Mouse (Mus musculus) cortical plate, adult 2 months (tissue): ENCODE data around the gene Ctxn1. TPM values are rescaled to one million over a fixed set of nuclear protein-coding genes. Genes with fewer than 3 reads are reported as not detected.

ENCODE experiments used
- H3K27ac ChIP-seq: fragments of 200-500 bp; 2 replicates; pipeline ENCODE4 v1.5.1; 2012; ENCODE audit warnings: low read length, control low read depth, inconsistent platforms; ENCODE audit not compliant: insufficient read depth
- H3K4me1 ChIP-seq: fragments of 200-500 bp; 2 replicates; pipeline ENCODE4 v1.6.1; 2011; ENCODE audit warnings: low read length; ENCODE audit not compliant: control insufficient read depth, insufficient read depth
- H3K4me3 ChIP-seq: fragments of 200-500 bp; 2 replicates; pipeline ENCODE4 v1.5.1; 2011; ENCODE audit warnings: mild to moderate bottlenecking, low read length, control low read depth; ENCODE audit not compliant: insufficient read depth
- CTCF ChIP-seq: fragments of 200-500 bp; IDR thresholded peaks from 2 replicates; pipeline ENCODE4 v1.5.1; 2011; ENCODE audit warnings: mild to moderate bottlenecking, control low read depth, low read length; ENCODE audit not compliant: insufficient read depth; ENCODE audit errors: extremely low read depth
- POLR2A ChIP-seq: fragments of 200-500 bp; IDR thresholded peaks from 2 replicates; pipeline ENCODE4 v1.6.1; 2011; ENCODE audit warnings: mild to moderate bottlenecking, low read length, control low read depth; ENCODE audit not compliant: insufficient read depth; ENCODE audit errors: extremely low read depth
- polyA plus RNA-seq: library from polyadenylated mRNA; depleted of rRNA; stranded (reverse); fragments of >200 nt; gene quantifications from 2 replicates; pipeline ENCODE4 v1.2.3, GENCODE M21; 2012; rRNA removed

The Ctxn1 gene
- polyA plus RNA-seq, 1 experiment = 1,048 TPM

GRCm38 (mm10) chr8:4216791-4217621 lies 42.1 kb downstream of the Ctxn1 start, which contains the start of gene Prr36:
Gene Prr36 (minus strand): TSS chr8:4217459.
- H3K4me3 ChIP-seq = peak within 1 kb of the TSS; percentile 74
- TF ChIP-seq CTCF (no peak), POLR2A (no peak)
- H3K27ac ChIP-seq = peak within 1 kb of the TSS; percentile 52; the same call in 1 of the 2 replicates
- H3K4me1 ChIP-seq = no peaks in the 10 kb centered on the region; the same call in 1 of the 2 replicates

DNA sequence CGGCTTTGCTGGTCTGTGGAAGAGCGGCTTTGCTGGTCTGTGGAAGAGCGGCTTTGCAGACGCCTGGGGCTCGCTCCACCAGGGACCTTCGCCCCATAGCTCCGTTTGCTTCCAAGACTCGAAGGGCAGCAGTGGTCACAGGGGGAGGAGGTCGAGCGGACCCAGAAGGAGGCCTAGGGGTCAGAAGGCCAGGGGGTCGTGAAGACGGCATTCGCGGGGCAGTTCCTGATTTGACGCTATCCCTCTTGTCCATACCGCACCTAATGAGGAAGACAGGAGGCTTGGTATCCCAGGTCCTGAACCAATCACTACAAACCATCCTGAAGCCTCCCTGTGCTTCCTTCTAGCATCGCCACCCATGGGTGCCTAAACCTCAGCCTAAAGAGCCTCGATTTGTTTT lies 42.8 kb downstream of the Ctxn1 start:
- TF ChIP-seq POLR2A = no peak; the same call in 1 of the 2 replicates
- TF ChIP-seq CTCF = no peak
- peak overlapping the region; percentile 74 for H3K4me3 ChIP-seq
- no peaks in the 10 kb centered on the region; the same call in 1 of the 2 replicates for H3K4me1 ChIP-seq
- peak overlapping the region; percentile 41; the same call in 1 of the 2 replicates for H3K27ac ChIP-seq

DNA sequence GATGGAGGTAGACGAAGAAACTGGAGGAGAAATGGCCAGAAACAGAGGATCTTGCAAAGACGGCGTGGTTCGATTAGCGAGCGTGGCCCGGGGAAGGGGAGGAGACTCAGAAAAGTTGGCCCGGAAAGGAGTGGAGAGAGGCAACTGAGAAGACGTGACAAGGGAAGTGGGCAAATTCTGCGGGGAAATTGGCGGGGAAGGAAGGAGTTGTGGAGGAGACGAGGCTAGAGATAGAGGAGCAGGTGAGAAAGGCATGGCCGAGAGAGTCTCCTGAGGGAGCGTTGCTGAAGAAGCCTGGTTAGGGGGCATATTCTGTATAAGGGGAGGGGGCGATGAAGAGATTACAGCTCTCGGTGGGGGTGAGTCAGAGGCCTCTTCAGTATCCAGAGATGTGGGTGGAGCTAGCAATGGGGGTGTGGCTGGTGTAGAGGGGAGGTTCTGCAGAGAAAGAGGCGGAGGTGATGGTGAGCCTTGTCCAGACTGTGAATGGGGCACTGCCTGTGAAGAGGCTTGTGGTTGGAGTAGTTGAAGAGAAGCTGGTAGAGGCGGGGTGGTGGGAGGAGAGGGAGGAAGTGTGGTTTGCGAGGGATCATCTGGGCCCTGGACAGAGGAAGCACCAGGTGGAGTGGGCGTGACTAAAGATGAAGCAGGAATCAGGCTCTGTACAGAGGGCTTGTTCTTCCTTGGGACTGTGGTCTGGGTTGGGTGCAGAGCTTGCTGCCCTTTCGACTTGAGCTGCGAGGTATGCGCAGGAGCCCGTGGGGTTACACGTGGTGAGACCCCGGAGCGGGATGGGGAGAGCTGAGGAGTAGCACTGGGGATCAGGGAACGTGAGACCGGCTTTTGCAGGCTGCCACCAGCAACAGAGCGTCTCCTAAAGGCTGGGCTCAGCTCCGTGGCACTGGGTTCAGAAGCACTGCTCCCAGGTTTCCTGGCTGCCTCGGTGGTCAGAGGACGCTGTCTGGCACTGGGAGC lies 44.8 kb downstream of the Ctxn1 start:
- H3K4me3 ChIP-seq = no peak overlapping the region
- no peak overlapping the region for H3K27ac ChIP-seq
- no peak for TF ChIP-seq CTCF
- no peak for TF ChIP-seq POLR2A
- no peaks in the 10 kb centered on the region; the same call in 1 of the 2 replicates for H3K4me1 ChIP-seq

DNA sequence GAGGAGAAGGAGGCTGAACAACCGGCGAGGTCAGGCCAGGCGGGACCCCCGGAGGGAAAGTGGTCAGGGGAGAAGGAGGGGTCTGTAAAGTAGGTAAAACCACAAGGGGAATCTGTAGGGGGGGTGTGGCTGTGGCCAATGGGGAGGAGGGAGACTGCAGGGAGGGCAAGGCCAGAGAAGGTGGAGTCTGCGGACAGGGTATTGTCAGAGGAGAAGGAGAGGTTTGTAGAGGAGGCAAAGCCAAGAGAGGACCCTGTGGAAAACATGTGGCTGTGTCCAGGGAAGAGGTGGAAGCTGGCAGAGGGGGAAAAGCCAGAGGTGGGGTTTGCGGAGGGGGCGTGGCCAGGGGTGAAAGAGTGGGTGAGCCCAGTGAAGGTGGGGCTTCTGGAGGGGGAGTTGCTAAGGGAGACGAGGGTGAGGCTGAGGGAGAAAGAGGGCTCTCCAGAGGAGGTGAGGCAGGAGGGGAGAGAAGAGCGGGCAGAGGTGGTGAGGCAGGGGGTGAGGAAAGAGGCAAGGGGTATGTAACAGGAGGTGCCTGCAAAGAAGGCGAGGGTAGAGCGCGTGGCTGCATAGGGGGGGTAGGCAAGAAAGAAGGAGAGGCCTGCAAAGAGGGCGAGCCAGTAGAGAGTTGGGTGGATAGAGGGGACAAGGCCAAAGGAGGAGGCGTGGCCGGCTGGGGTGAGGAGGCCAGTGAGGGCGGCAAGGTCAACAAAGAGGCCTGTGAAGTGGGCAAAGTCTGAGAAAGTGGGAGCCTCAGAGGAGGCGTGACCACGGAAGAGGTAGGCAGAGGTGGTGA lies 45.7 kb downstream of the Ctxn1 start:
- TF ChIP-seq CTCF = no peak
- TF ChIP-seq POLR2A = no peak
- no peak overlapping the region for H3K27ac ChIP-seq
- no peaks in the 10 kb centered on the region; the same call in 1 of the 2 replicates for H3K4me1 ChIP-seq
- H3K4me3 ChIP-seq = peak overlapping the region; percentile 21; the same call in 1 of the 2 replicates

GRCm38 (mm10) chr8:4212809-4213209 lies 46.3 kb downstream of the Ctxn1 start:
- Histone ChIP-seq H3K4me1 (no peaks in the 10 kb centered on the region; the same call in 1 of the 2 replicates), H3K4me3 (peak overlapping the region; percentile 21; the same call in 1 of the 2 replicates), H3K27ac (no peak overlapping the region)
- TF ChIP-seq CTCF (no peak), POLR2A (no peak)

DNA sequence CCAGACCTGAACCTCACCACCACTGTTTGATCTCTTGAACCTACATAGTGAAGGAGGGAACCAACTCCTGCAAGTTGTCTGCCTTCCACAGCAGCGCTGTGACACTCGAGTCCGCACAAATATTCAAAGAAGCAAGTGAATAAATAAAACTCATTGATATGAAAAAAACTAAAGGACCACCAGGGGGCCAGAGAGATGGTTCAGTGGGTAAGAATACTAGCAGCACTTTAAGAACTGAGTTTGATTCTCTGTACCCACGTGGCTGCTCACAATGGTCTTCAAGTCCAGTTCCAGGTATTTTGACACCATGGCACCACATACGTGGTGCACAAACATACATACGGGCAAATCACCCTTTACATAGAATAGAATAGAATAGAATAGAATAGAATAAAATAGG lies 48.0 kb downstream of the Ctxn1 start:
- TF ChIP-seq POLR2A = no peak
- TF ChIP-seq CTCF = no peak
- Histone ChIP-seq H3K27ac (no peak overlapping the region), H3K4me1 (no peaks in the 10 kb centered on the region; the same call in 1 of the 2 replicates), H3K4me3 (no peak overlapping the region)

Other genes with a start within 250 kb of the Ctxn1 start
- gene Cd209f, start 153.4 kb downstream of the Ctxn1 start, polyA plus RNA-seq = 0.54 and 0.61 TPM in 2 replicates
- gene Cd209g, start 125.2 kb downstream of the Ctxn1 start, polyA plus RNA-seq = 0.09 and 0.23 TPM in 2 replicates
- 74.9 and 75.3 TPM in 2 replicates for gene Evi5l, start 92.7 kb downstream of the Ctxn1 start, polyA plus RNA-seq
- gene Prr36, start 41.8 kb downstream of the Ctxn1 start, polyA plus RNA-seq = 16.7 and 18.6 TPM in 2 replicates
- gene Lrrc8e, start 32.4 kb downstream of the Ctxn1 start, polyA plus RNA-seq = 0.04 TPM in 1 of 2 replicates, not detected in the other
- 60.4 and 60.6 TPM in 2 replicates for gene Map2k7, start 20.5 kb downstream of the Ctxn1 start, polyA plus RNA-seq
- 4.8 and 5.8 TPM in 2 replicates for gene Gm49320, start 20.4 kb downstream of the Ctxn1 start, polyA plus RNA-seq
- 26.4 and 27.5 TPM in 2 replicates for gene Tgfbr3l, start 11.1 kb downstream of the Ctxn1 start, polyA plus RNA-seq
- 48.8 and 48.9 TPM in 2 replicates for gene Snapc2, start 6.2 kb downstream of the Ctxn1 start, polyA plus RNA-seq
- 92.9 and 111 TPM in 2 replicates for gene Timm44, start 16.6 kb upstream of the Ctxn1 start, polyA plus RNA-seq
- gene Ccl25, start 65.9 kb upstream of the Ctxn1 start, polyA plus RNA-seq = 16.1 and 16.4 TPM in 2 replicates
- 35.1 and 35.6 TPM in 2 replicates for gene Elavl1, start 66.1 kb upstream of the Ctxn1 start, polyA plus RNA-seq
- gene Cers4, start 233.8 kb upstream of the Ctxn1 start, polyA plus RNA-seq = 56.0 and 62.6 TPM in 2 replicates